ENCODE assay signal across 9 mouse cellular contexts in genomic region chr17:3509841-3510240, GRCm38 (mm10). TPM values are rescaled to one million over a fixed set of nuclear protein-coding genes. Genes with fewer than 3 reads are reported as not detected.
DNase-seq lines count a peak whose midpoint lies in the region; ATAC-seq and TF ChIP-seq lines count a peak whose summit lies in the region.
"Had no signal": no experiment of that assay in that cellular context is flagged by ENCODE, and none has a peak within 500 bp of the region (broad histone marks: within the 10 kb centered on the region; RNA-seq: fewer than 3 reads in every experiment).

No protein-coding gene starts in this region.

- no peak for TF ChIP-seq EP300 in liver, embryonic 14.5 days (IDR thresholded peaks at IDR 0.05; ENCODE audit: low read depth)

- no peak overlapping the region for H3K4me3 ChIP-seq in liver, embryonic 14.5 days (ENCODE audit: insufficient read depth in 1 of 2, low read depth in 2 of 2, low read length in 2 of 2)
- H3K4me3 ChIP-seq in neural tube, embryonic 12.5 days, result no peak overlapping the region
- no peak overlapping the region for H3K4me3 ChIP-seq in testis, adult 2 months (ENCODE audit: control insufficient read depth, low read depth, low read length)
- H3K4me3 ChIP-seq: erythroblast, embryonic 14.5 days had no signal

- no peak overlapping the region for H3K4me2 ChIP-seq in liver, embryonic 14.5 days (ENCODE audit: low read depth)
- H3K4me2 ChIP-seq in neural tube, embryonic 12.5 days (replicated peaks), result no peak overlapping the region

- DNase-seq in adrenal gland, adult 2 months, result peak; percentile 72
- peak; percentile 80 for DNase-seq in embryo, embryonic 10.5 days (ENCODE audit: low spot score)
- DNase-seq in heart, adult 9 months (ENCODE audit: low spot score in 2 of 2), result peak; percentile 7 to 26
- peak; percentile 78 for DNase-seq in kidney, postnatal 14 days
- DNase-seq in liver, embryonic 14.5 days (ENCODE audit: low read depth in 3 of 3, low spot score in 3 of 3), result no peak

- H3K36me3 ChIP-seq in liver, embryonic 14.5 days (replicated peaks; ENCODE audit: control insufficient read depth, insufficient read depth, low read depth), result no peaks in the 10 kb centered on the region
- no peaks in the 10 kb centered on the region for H3K36me3 ChIP-seq in neural tube, embryonic 12.5 days
- no peaks in the 10 kb centered on the region for H3K36me3 ChIP-seq in testis, adult 2 months (ENCODE audit: control insufficient read depth, insufficient read depth, low read length)

- ATAC-seq in CD4-positive, CD25-positive, alpha-beta regulatory T cell, adult 4 months, result peak; percentile 80
- ATAC-seq in liver, embryonic 14.5 days (ENCODE audit: insufficient read depth), result peak; percentile 51; the same call in 1 of the 2 replicates
- ATAC-seq in neural tube, embryonic 12.5 days (ENCODE audit: low FRiP score, low read depth), result peak; percentile 77; the same call in 1 of the 2 replicates

- no peaks in the 10 kb centered on the region for H3K4me1 ChIP-seq in liver, embryonic 14.5 days (replicated peaks; ENCODE audit: control insufficient read depth in 2 of 2, insufficient read depth in 2 of 2, low read length in 1 of 2)
- no peaks in the 10 kb centered on the region for H3K4me1 ChIP-seq in neural tube, embryonic 12.5 days
- H3K4me1 ChIP-seq in testis, adult 2 months (ENCODE audit: control insufficient read depth, insufficient read depth, low read length), result no peaks in the 10 kb centered on the region

- no peaks in the 10 kb centered on the region for H3K27me3 ChIP-seq in liver, embryonic 14.5 days (ENCODE audit: control insufficient read depth, insufficient read depth, low read length)
- H3K27me3 ChIP-seq in neural tube, embryonic 12.5 days (replicated peaks), result no peaks in the 10 kb centered on the region
- H3K27me3 ChIP-seq in testis, adult 2 months (ENCODE audit: control insufficient read depth, insufficient read depth, low read length), result no peaks in the 10 kb centered on the region

- no peak for TF ChIP-seq POLR2A in testis, adult 2 months (IDR thresholded peaks at IDR 0.05; ENCODE audit: control insufficient read depth, low read depth, low read length)

- no peak overlapping the region for H3K9ac ChIP-seq in liver, embryonic 14.5 days (replicated peaks)
- no peak overlapping the region for H3K9ac ChIP-seq in neural tube, embryonic 12.5 days

- WGBS in liver, embryonic 14.5 days (ENCODE audit: insufficient replicate concordance), result 13% methylated on average over 1 of the region's 1 CpGs
- 14% methylated on average over 1 of the region's 1 CpGs for WGBS in neural tube, embryonic 12.5 days

- no peaks in the 10 kb centered on the region for H3K9me3 ChIP-seq in liver, embryonic 14.5 days (ENCODE audit: control insufficient read depth, low read length)
- no peaks in the 10 kb centered on the region for H3K9me3 ChIP-seq in neural tube, embryonic 12.5 days

- H3K27ac ChIP-seq in liver, embryonic 14.5 days, result no peak overlapping the region
- H3K27ac ChIP-seq in neural tube, embryonic 12.5 days, result no peak overlapping the region
- H3K27ac ChIP-seq in testis, adult 2 months (ENCODE audit: control insufficient read depth, insufficient read depth, low read depth, low read length), result no peak overlapping the region

- peak; percentile 84 for TF ChIP-seq CTCF in liver, embryonic 14.5 days (IDR thresholded peaks at IDR 0.05; ENCODE audit: low read depth)
- TF ChIP-seq CTCF in testis, adult 2 months (IDR thresholded peaks at IDR 0.05; ENCODE audit: control insufficient read depth, insufficient read depth, insufficient replicate concordance, low read depth, low read length), result peak; percentile 69; the same call in 1 of the 2 replicates

RNA-seq across cellular contexts. Expression of gene Cldn20, which starts 22.5 kb away (rescaled TPM):
- polyA plus RNA-seq in CD4-positive, CD25-positive, alpha-beta regulatory T cell, adult 4 months (2017; shearing (Covaris generic)), result not detected
- total RNA-seq in adrenal gland, adult 2 months (2021), result under 1 TPM in 1 of 2 experiments, not detected in 1; 0.46 TPM
- polyA plus RNA-seq in adrenal gland, adult 2 months (2012; rRNA removed), result 0.68 TPM in 1 of 2 replicates, not detected in the other
- polyA plus RNA-seq in liver, embryonic 14.5 days (2012; rRNA removed), result 0.09 and 0.13 TPM in 2 replicates
- 0.61 TPM in 1 of 2 replicates, not detected in the other for polyA plus RNA-seq in liver, embryonic 14.5 days (2014; fragmentation: Nextera tagmentation; extraction: Ambion mirVana)
- 0.43 TPM in 1 of 2 replicates, not detected in the other for polyA plus RNA-seq in neural tube, embryonic 12.5 days (2016; fragmentation: Nextera tagmentation; extraction: Ambion mirVana)
- not detected in 2 replicates for polyA plus RNA-seq in testis, adult 2 months (2012; rRNA removed)
- polyA plus RNA-seq: erythroblast, embryonic 14.5 days had no signal

RNA-seq across cellular contexts. Expression of gene Tfb1m, which starts 47.7 kb away (rescaled TPM):
- polyA plus RNA-seq in CD4-positive, CD25-positive, alpha-beta regulatory T cell, adult 4 months (2017; shearing (Covaris generic)), result 1 to 10 TPM; 9.7 to 10.0 TPM
- 10 to 100 TPM; 12.3 to 12.7 TPM for total RNA-seq in adrenal gland, adult 2 months (2021)
- 0.98 and 1.1 TPM in 2 replicates for polyA plus RNA-seq in adrenal gland, adult 2 months (2012; rRNA removed)
- polyA plus RNA-seq in liver, embryonic 14.5 days (2012; rRNA removed), result 6.7 and 9.8 TPM in 2 replicates
- 12.9 and 13.4 TPM in 2 replicates for polyA plus RNA-seq in liver, embryonic 14.5 days (2014; fragmentation: Nextera tagmentation; extraction: Ambion mirVana)
- 16.3 and 17.6 TPM in 2 replicates for polyA plus RNA-seq in neural tube, embryonic 12.5 days (2016; fragmentation: Nextera tagmentation; extraction: Ambion mirVana)
- polyA plus RNA-seq in testis, adult 2 months (2012; rRNA removed), result 30.5 and 35.6 TPM in 2 replicates

Comparison
In these comparisons a context has a peak if more than half of its experiments do, and no peak if none do; other contexts are left out.
1. DNase-seq: peak in adrenal gland, adult 2 months (single experiment), embryo, embryonic 10.5 days (single experiment), heart, adult 9 months (2 of 2) and kidney, postnatal 14 days (single experiment); none in liver, embryonic 14.5 days (0 of 3).
2. Peak in every context shown above with its lines, with median percentiles within 50 percentile points of each other: ATAC-seq.